Mouse (Mus musculus): ENCODE measurements around the gene Rbm42.
A peak's percentile ranks its signal among the peaks of the same experiment; 100 is the strongest.

Rbm42 gene

GRCm38 (mm10) chr7:30649591-30650540, at the start of gene Rbm42:
Gene Rbm42, minus strand, starts transcription at chr7:30650317.
- DNase-seq (ENCODE audit: low spot score), result peak; percentile 99

- no peak for DNase-seq (ENCODE audit: low spot score)
Observed at GRCm38 (mm10) chr7:30698589-30698988, 48.5 kb upstream of the Rbm42 start, which contains the start of gene 2200002J24Rik. Gene 2200002J24Rik, plus strand, starts transcription at chr7:30698926.

- DNase-seq (ENCODE audit: low spot score), result no peak
Observed at GRCm38 (mm10) chr7:30698101-30698500, 48.0 kb upstream of the Rbm42 start.

GRCm38 (mm10) chr7:30688325-30688724, 38.2 kb upstream of the Rbm42 start:
- DNase-seq (ENCODE audit: low spot score), result no peak

GRCm38 (mm10) chr7:30683425-30683824, 33.3 kb upstream of the Rbm42 start:
- no peak for DNase-seq (ENCODE audit: low spot score)

- DNase-seq (ENCODE audit: low spot score), result no peak
Observed at GRCm38 (mm10) chr7:30681897-30682296, 31.8 kb upstream of the Rbm42 start.

- DNase-seq (ENCODE audit: low spot score), result no peak
Observed at GRCm38 (mm10) chr7:30678263-30678975, 28.3 kb upstream of the Rbm42 start.

GRCm38 (mm10) chr7:30671480-30671879, 21.4 kb upstream of the Rbm42 start, which contains the start of gene Pmis2:
Gene Pmis2, minus strand, starts transcription at chr7:30671605.
- no peak for DNase-seq (ENCODE audit: low spot score)

- no peak for DNase-seq (ENCODE audit: low spot score)
Observed at GRCm38 (mm10) chr7:30669229-30669628, 19.1 kb upstream of the Rbm42 start.

- DNase-seq (ENCODE audit: low spot score), result no peak
Observed at GRCm38 (mm10) chr7:30665321-30665720, 15.2 kb upstream of the Rbm42 start.

GRCm38 (mm10) chr7:30664529-30665200, 14.5 kb upstream of the Rbm42 start, which contains the start of gene Haus5:
Gene Haus5, minus strand, starts transcription at chr7:30664994.
- DNase-seq (ENCODE audit: low spot score), result peak; percentile 90

GRCm38 (mm10) chr7:30639083-30639482, 11.0 kb downstream of the Rbm42 start:
- no peak for DNase-seq (ENCODE audit: low spot score)

- DNase-seq (ENCODE audit: low spot score), result no peak
Observed at GRCm38 (mm10) chr7:30636395-30636794, 13.7 kb downstream of the Rbm42 start.

- no peak for DNase-seq (ENCODE audit: low spot score)
Observed at GRCm38 (mm10) chr7:30635752-30636151, 14.4 kb downstream of the Rbm42 start, which contains the start of gene Etv2. Gene Etv2, minus strand, starts transcription at chr7:30635852.

GRCm38 (mm10) chr7:30634621-30635020, 15.5 kb downstream of the Rbm42 start:
- no peak for DNase-seq (ENCODE audit: low spot score)

- no peak for DNase-seq (ENCODE audit: low spot score)
Observed at GRCm38 (mm10) chr7:30633762-30634412, 16.2 kb downstream of the Rbm42 start.

GRCm38 (mm10) chr7:30629013-30629412, 21.1 kb downstream of the Rbm42 start:
- DNase-seq (ENCODE audit: low spot score), result no peak

GRCm38 (mm10) chr7:30626647-30627046, 23.5 kb downstream of the Rbm42 start:
- DNase-seq (ENCODE audit: low spot score), result no peak

- peak; percentile 81 for DNase-seq (ENCODE audit: low spot score)
Observed at GRCm38 (mm10) chr7:30625530-30626384, 24.4 kb downstream of the Rbm42 start, which contains the start of gene Cox6b1. Gene Cox6b1, minus strand, starts transcription at chr7:30626151.

GRCm38 (mm10) chr7:30619202-30619601, 30.9 kb downstream of the Rbm42 start:
- no peak for DNase-seq (ENCODE audit: low spot score)

Measured in left cerebral cortex, adult 11 months (tissue).